Comparison of ENCODE assay signal across 35 mouse cellular contexts in genomic region chr11:38540097-38540496, GRCm38 (mm10).
"Had no signal": no experiment of that assay in that cellular context is flagged by ENCODE, and none has a peak within 500 bp of the region (broad histone marks: within the 10 kb centered on the region; RNA-seq: fewer than 3 reads in every experiment).

No protein-coding gene starts in this region.

- H3K9ac ChIP-seq: heart, embryonic 12.5 days; heart, embryonic 13.5 days; heart, embryonic 15.5 days; hindbrain, embryonic 12.5 days; hindbrain, embryonic 13.5 days; hindbrain, embryonic 14.5 days; hindbrain, embryonic 15.5 days; intestine, embryonic 15.5 days; kidney, embryonic 15.5 days had no signal

- DNase-seq: heart, adult 2 months; heart, postnatal 10 days; heart, postnatal 14 days; heart, postnatal 36 days; heart, postnatal 4 days; kidney, adult 11 months; kidney, adult 18-20 months; kidney, adult 2 months; kidney, adult 8-10 months; kidney, adult 9 months; kidney, postnatal 10 days; kidney, postnatal 14 days; kidney, postnatal 25 days; kidney, postnatal 36 days; kidney, postnatal 4 days; layer of hippocampus, adult 9-11 months had no signal

- H3K4me3 ChIP-seq: heart, adult 2 months; heart, embryonic 10.5 days; heart, embryonic 12.5 days; heart, embryonic 13.5 days; heart, embryonic 15.5 days; hindbrain, embryonic 10.5 days; hindbrain, embryonic 12.5 days; hindbrain, embryonic 13.5 days; hindbrain, embryonic 15.5 days; intestine, embryonic 15.5 days; kidney, embryonic 15.5 days; layer of hippocampus, adult 2 months had no signal

- H3K36me3 ChIP-seq: heart, embryonic 10.5 days; heart, embryonic 12.5 days; heart, embryonic 13.5 days; heart, embryonic 15.5 days; hindbrain, embryonic 10.5 days; hindbrain, embryonic 12.5 days; hindbrain, embryonic 13.5 days; hindbrain, embryonic 15.5 days; intestine, embryonic 15.5 days; kidney, embryonic 15.5 days had no signal

- H3K4me2 ChIP-seq: heart, embryonic 11.5 days; heart, embryonic 12.5 days; heart, embryonic 13.5 days; heart, embryonic 15.5 days; hindbrain, embryonic 12.5 days; hindbrain, embryonic 13.5 days; hindbrain, embryonic 14.5 days; hindbrain, embryonic 15.5 days; intestine, embryonic 15.5 days; kidney, embryonic 15.5 days had no signal

- H3K9me3 ChIP-seq: heart, embryonic 10.5 days; heart, embryonic 12.5 days; heart, embryonic 13.5 days; heart, embryonic 15.5 days; hindbrain, embryonic 10.5 days; hindbrain, embryonic 12.5 days; hindbrain, embryonic 13.5 days; hindbrain, embryonic 15.5 days; intestine, embryonic 15.5 days; kidney, embryonic 15.5 days had no signal

- H3K27ac ChIP-seq: heart, adult 2 months; heart, embryonic 10.5 days; heart, embryonic 13.5 days; heart, embryonic 15.5 days; hindbrain, embryonic 10.5 days; hindbrain, embryonic 12.5 days; hindbrain, embryonic 13.5 days; hindbrain, embryonic 14.5 days; hindbrain, embryonic 15.5 days; hindbrain, postnatal 0 days; intestine, embryonic 15.5 days; kidney, embryonic 15.5 days; kidney, postnatal 0 days; layer of hippocampus, adult 2 months had no signal

- ATAC-seq: hindbrain, embryonic 16.5 days; hindbrain, postnatal 0 days; inflammation-experienced regulatory T-cells, adult 6 months; intestine, embryonic 15.5 days; intestine, embryonic 16.5 days; intestine, postnatal 0 days had no signal

- H3K27me3 ChIP-seq: heart, embryonic 12.5 days; heart, embryonic 13.5 days; heart, embryonic 15.5 days; hindbrain, embryonic 12.5 days; hindbrain, embryonic 13.5 days; hindbrain, embryonic 15.5 days; intestine, embryonic 15.5 days; kidney, embryonic 15.5 days had no signal

- H3K4me1 ChIP-seq: heart, embryonic 10.5 days; heart, embryonic 12.5 days; heart, embryonic 13.5 days; heart, embryonic 15.5 days; hindbrain, embryonic 10.5 days; hindbrain, embryonic 13.5 days; hindbrain, embryonic 15.5 days; intestine, embryonic 15.5 days; kidney, embryonic 15.5 days had no signal
